Mouse (Mus musculus) C2C12 (cell line): ENCODE measurements around the gene Cep63.

Source experiments
- CEBPB ChIP-seq: IDR thresholded peaks from one replicate; pipeline ENCODE4 v1.6.1; 2011; ENCODE audit warnings: low read depth, mild to moderate bottlenecking, control low read depth, moderate library complexity
- CTCF ChIP-seq: IDR thresholded peaks from one replicate; pipeline ENCODE4 v1.5.1; 2011; ENCODE audit not compliant: control insufficient read depth, insufficient read depth, insufficient read length

DNA sequence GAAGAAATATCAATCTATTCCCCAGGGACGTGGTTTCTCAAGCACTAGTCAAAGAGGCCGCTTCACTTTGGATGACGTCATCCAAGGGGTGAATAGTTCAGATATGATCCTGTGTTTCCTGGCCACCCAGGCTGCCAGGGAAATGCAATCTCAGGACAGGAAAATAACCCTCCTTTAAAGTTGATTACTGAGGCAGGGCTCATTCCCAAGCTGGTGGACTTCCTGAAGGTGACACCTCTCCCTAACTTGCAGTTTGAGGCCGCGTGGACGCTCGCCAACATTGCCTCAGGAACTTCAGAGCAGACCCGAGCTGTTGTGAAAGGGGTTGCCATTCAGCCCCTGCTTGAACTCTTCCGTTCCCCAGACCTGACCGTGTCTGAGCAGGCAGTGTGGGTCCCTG is 74.6 kb downstream of the Cep63 start:
- TF ChIP-seq CTCF (no peak), CEBPB (no peak)
